Mouse (Mus musculus): Measurements from ENCODE around the gene Git1.

DNA sequence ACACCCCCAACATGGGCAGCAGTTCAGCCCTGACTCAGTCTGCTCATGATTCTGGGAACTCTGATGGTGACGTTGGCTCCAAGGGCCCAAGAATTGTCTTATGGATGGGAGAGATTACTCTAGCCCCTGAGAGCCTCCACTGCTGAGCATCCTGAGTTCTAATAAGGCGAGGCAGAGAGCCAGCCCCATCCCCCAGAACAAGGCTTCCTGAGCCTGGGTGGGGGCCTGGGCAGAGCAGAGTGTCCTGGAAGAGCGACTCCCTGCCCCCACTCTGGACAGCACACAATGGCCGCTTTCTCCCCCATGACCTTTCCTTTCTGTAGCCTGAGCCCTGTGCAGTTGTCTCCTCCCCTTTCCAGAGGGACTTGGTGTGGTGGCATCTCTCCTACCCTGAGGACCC, 4.5 kb downstream of the Git1 start:
- no peak for TF ChIP-seq POLR2A (IDR thresholded peaks at IDR 0.05; ENCODE audit: low read depth, low read length)
- no peak for TF ChIP-seq CTCF (conservative IDR thresholded peaks at IDR 0.05; ENCODE audit: insufficient read depth, insufficient read length, low read depth, low read length)
